Mouse (Mus musculus) right cerebral cortex, postnatal 14 days (tissue): ENCODE measurements around the gene Klhdc8b.

ENCODE experiments used
- DNase-seq: peaks from one replicate; pipeline ENCODE4 v3.0.0; 2022

Gene Klhdc8b

GRCm38 (mm10) chr9:108450292-108451169 lies 10.8 kb downstream of the Klhdc8b start:
- DNase-seq = peak; percentile 35

GRCm38 (mm10) chr9:108449860-108450259 lies 11.5 kb downstream of the Klhdc8b start:
- DNase-seq = peak; percentile 68

GRCm38 (mm10) chr9:108445125-108445524 lies 16.3 kb downstream of the Klhdc8b start:
- DNase-seq = no peak

GRCm38 (mm10) chr9:108441236-108441919 lies 20.0 kb downstream of the Klhdc8b start:
- no peak for DNase-seq

- no peak for DNase-seq
Observed at GRCm38 (mm10) chr9:108440485-108440884, 20.9 kb downstream of the Klhdc8b start.

- DNase-seq = no peak
Observed at GRCm38 (mm10) chr9:108439176-108439575, 22.2 kb downstream of the Klhdc8b start.

- no peak for DNase-seq
Observed at GRCm38 (mm10) chr9:108436182-108436581, 25.2 kb downstream of the Klhdc8b start, which contains the start of gene BC048562. Gene BC048562, plus strand, starts transcription at chr9:108436482.

GRCm38 (mm10) chr9:108431431-108432067 lies 29.8 kb downstream of the Klhdc8b start:
- DNase-seq = no peak

- DNase-seq = no peak
Observed at GRCm38 (mm10) chr9:108428384-108428783, 33.0 kb downstream of the Klhdc8b start, which contains the start of gene Ccdc36. Gene Ccdc36, minus strand, starts transcription at chr9:108428484.

GRCm38 (mm10) chr9:108412221-108412620 lies 49.2 kb downstream of the Klhdc8b start:
- no peak for DNase-seq

GRCm38 (mm10) chr9:108411381-108411942 lies 49.9 kb downstream of the Klhdc8b start:
- DNase-seq = peak; percentile 26

GRCm38 (mm10) chr9:108409535-108409934 lies 51.8 kb downstream of the Klhdc8b start:
- DNase-seq = no peak

GRCm38 (mm10) chr9:108404451-108404850 lies 56.9 kb downstream of the Klhdc8b start:
- no peak for DNase-seq

GRCm38 (mm10) chr9:108403081-108403480 lies 58.3 kb downstream of the Klhdc8b start:
- DNase-seq = no peak

GRCm38 (mm10) chr9:108401186-108401960 lies 60.0 kb downstream of the Klhdc8b start:
- peak; percentile 67 for DNase-seq

GRCm38 (mm10) chr9:108398324-108398723 lies 63.1 kb downstream of the Klhdc8b start:
- no peak for DNase-seq
